Mouse (Mus musculus) embryonic fibroblast, embryonic 13.5 days (primary cell): ENCODE results near the gene St3gal5.

ENCODE experiments used
- CTCF ChIP-seq: IDR thresholded peaks from 2 replicates; pipeline ENCODE4 v1.5.1; 2011; ENCODE audit warnings: mild to moderate bottlenecking, control low read depth, low read length, moderate library complexity, borderline replicate concordance; ENCODE audit not compliant: insufficient read depth
- POLR2A ChIP-seq: IDR thresholded peaks from 2 replicates; pipeline ENCODE4 v1.6.1; 2011; ENCODE audit warnings: low read depth, mild to moderate bottlenecking, control low read depth, low read length, moderate library complexity

- TF ChIP-seq CTCF (no peak), POLR2A (no peak)
Measured at GRCm38 (mm10) chr6:72152707-72153106, 55.3 kb downstream of the St3gal5 start.
